Mouse (Mus musculus): ENCODE measurements around the gene Vmn1r5. TPM values are rescaled to one million over a fixed set of nuclear protein-coding genes. Genes with fewer than 3 reads are reported as not detected.
A peak's percentile ranks its signal among the peaks of the same experiment; 100 is the strongest.
"Not testable (repeated sequence)": the region's sequence is repeated elsewhere in the genome, so short reads cannot be mapped to it uniquely, and the experiment has no call there.

Vmn1r5 gene
- not detected in 2 replicates for polyA plus RNA-seq (2015; fragmentation: Nextera tagmentation; extraction: Ambion mirVana)

GRCm38 (mm10) chr6:56969973-56970372 lies at the start of gene Vmn1r5:
Vmn1r5 (plus strand) TSS chr6:56970273.
- Histone ChIP-seq H3K9me3 (ENCODE audit: control insufficient read depth, low read length) (no peaks in the 10 kb centered on the region), H3K27me3 (ENCODE audit: control insufficient read depth, insufficient read depth, low read depth, low read length) (no peaks in the 10 kb centered on the region), H3K4me1 (replicated peaks; ENCODE audit: control insufficient read depth, insufficient read depth, low read length) (no peaks in the 10 kb centered on the region), H3K9ac (ENCODE audit: low read length) (no peak within 1 kb of the TSS), H3K4me3 (ENCODE audit: low read length) (no peak within 1 kb of the TSS), H3K4me2 (ENCODE audit: low read depth, low read length) (no peak within 1 kb of the TSS), H3K36me3 (ENCODE audit: control insufficient read depth, insufficient read depth, low read length) (no peaks in the 10 kb centered on the region), H3K27ac (ENCODE audit: low read length) (no peak within 1 kb of the TSS)
- no peak for ATAC-seq (ENCODE audit: low read depth)

DNA sequence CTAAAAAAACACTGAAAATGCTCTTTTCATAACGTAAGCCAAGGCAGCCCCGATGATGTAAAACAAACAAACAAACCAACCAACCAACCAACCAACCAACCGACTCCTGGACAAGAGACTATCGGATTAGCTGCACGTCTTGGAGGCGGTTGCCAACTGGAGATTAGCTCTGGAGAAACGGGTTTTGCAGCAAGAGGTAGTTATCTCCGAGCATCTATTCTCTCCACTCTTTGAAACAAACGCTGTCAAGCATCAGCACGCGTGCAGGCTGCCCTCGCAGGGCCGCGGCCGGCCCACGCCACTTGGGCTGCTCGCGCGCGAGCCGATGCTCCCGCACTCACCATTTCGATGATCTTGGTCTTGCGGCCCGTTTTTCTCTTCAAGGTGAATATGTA lies 46.7 kb upstream of the Vmn1r5 start:
- Histone ChIP-seq H3K4me1 (replicated peaks; ENCODE audit: control insufficient read depth, insufficient read depth, low read length) (peaks cover 5% of the 10 kb centered on the region; the same call in 1 of the 2 replicates), H3K27ac (ENCODE audit: low read length) (peak overlapping the region; percentile 70), H3K9ac (ENCODE audit: low read length) (peak overlapping the region; percentile 83), H3K4me2 (ENCODE audit: low read depth, low read length) (peak overlapping the region; percentile 68), H3K36me3 (ENCODE audit: control insufficient read depth, insufficient read depth, low read length) (no peaks in the 10 kb centered on the region), H3K4me3 (ENCODE audit: low read length) (peak overlapping the region; percentile 87), H3K27me3 (ENCODE audit: control insufficient read depth, insufficient read depth, low read depth, low read length) (no peaks in the 10 kb centered on the region), H3K9me3 (ENCODE audit: control insufficient read depth, low read length) (no peaks in the 10 kb centered on the region)
- no peak for ATAC-seq (ENCODE audit: low read depth)
- under 1% methylated on average over 25 of the region's 25 CpGs for WGBS

DNA sequence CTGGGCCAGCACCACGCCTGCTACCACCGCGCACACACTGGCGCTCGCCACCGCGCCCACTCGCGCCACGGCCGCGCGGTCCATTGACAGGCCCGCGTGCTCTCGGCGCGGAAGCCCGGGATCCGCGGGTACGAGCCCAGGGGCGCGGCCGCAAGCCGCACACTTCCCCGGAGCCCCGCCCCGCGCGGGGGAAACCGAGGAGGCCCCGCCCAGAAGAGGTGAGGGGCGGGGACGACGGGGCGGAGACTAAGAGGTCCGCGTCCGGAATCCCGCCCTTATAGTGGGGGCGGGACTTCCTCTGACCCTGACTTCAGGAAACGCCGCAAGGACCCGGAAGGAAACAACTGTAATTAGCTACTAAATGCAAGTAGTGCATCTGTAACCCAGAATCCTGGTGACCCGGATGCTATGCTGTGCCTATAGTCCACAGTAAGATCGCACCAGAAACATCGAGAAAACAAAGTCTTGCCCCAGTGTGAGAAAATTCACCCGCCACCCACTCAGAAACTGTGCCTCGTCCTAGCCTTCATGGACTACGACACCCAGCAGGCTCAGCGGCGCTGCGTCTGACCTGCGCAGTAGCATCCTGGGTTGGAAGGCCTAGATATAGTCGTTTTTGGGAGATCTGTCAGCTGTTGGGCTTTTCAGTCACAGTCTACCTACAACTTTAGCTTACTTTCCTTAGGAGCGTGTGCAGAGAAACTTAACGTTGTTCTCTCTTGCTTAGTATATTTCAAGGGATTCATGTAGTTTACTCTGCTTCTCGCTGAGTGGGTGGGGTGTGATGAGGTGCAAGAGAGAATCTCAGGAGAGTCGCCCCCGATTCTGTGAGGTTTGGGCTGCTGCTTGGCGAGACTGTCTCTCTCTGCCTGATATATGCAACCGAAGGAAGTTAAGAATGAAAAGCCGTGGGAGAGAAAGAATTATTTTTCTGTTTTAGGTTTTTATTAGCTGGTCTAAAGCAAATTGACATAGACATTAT lies 46.1 kb upstream of the Vmn1r5 start, which contains the start of the genes Nt5c3 and Vmn1r4:
Nt5c3 (minus strand) TSS at position 207 of the 982 bp plus-strand sequence.
Vmn1r4 (plus strand) TSS at position 290 of the 982 bp plus-strand sequence.
- H3K36me3 ChIP-seq (ENCODE audit: control insufficient read depth, insufficient read depth, low read length): no peaks in the 10 kb centered on the region
- H3K27me3 ChIP-seq (ENCODE audit: control insufficient read depth, insufficient read depth, low read depth, low read length): no peaks in the 10 kb centered on the region
- peak within 1 kb of the TSS; percentile 87 for H3K4me3 ChIP-seq (ENCODE audit: low read length)
- peak within 1 kb of the TSS; percentile 68 for H3K4me2 ChIP-seq (ENCODE audit: low read depth, low read length)
- ATAC-seq (ENCODE audit: low read depth): peak; percentile 98
- peak within 1 kb of the TSS; percentile 83 for H3K9ac ChIP-seq (ENCODE audit: low read length)
- peaks cover 5% of the 10 kb centered on the region; the same call in 1 of the 2 replicates for H3K4me1 ChIP-seq (replicated peaks; ENCODE audit: control insufficient read depth, insufficient read depth, low read length)
- H3K9me3 ChIP-seq (ENCODE audit: control insufficient read depth, low read length): no peaks in the 10 kb centered on the region
- WGBS: 2% methylated on average over 64 of the region's 64 CpGs
- H3K27ac ChIP-seq (ENCODE audit: low read length): peak within 1 kb of the TSS; percentile 92

DNA sequence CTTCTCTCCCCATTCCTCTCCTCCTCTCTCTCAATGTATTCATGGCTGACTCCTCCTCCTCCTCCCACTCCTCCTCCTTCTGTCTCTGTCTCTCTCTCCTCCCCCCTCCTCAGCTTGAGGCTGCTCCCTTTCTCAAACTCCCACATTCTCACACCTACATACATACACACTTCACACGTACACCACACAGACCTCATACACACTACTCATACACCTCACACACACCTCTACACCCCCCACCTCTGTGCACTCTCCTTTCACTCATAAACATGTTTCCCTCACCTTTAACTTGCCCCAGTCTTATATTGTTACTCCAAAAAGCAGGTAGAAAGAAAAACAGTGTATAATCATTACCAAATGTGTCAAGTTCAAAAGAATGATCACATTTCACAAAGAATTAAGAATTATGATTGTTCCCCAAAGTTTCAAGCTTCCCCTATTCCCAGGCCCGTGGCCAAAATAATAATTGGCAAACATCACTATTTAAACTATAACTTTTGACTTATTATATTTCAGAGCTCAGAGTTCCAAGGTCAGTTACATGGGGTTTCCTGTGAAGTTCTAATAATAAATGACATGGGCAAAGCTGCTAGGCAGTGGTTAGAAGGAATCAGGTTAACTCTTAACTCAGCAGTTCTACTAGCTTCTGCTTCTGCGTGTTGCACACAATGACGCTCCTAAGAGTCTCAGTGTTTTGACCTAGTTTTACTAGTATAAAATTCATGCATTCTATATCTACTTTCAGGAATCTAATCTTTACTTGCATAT lies 38.2 kb upstream of the Vmn1r5 start:
- ATAC-seq (ENCODE audit: low read depth): no peak
- Histone ChIP-seq H3K9me3 (ENCODE audit: control insufficient read depth, low read length) (no peaks in the 10 kb centered on the region), H3K9ac (ENCODE audit: low read length) (no peak overlapping the region), H3K4me2 (ENCODE audit: low read depth, low read length) (no peak overlapping the region), H3K27ac (ENCODE audit: low read length) (no peak overlapping the region), H3K27me3 (ENCODE audit: control insufficient read depth, insufficient read depth, low read depth, low read length) (no peaks in the 10 kb centered on the region), H3K4me3 (ENCODE audit: low read length) (no peak overlapping the region), H3K4me1 (replicated peaks; ENCODE audit: control insufficient read depth, insufficient read depth, low read length) (no peaks in the 10 kb centered on the region), H3K36me3 (ENCODE audit: control insufficient read depth, insufficient read depth, low read length) (no peaks in the 10 kb centered on the region)
- WGBS: 58% methylated on average over 4 of the region's 4 CpGs

DNA sequence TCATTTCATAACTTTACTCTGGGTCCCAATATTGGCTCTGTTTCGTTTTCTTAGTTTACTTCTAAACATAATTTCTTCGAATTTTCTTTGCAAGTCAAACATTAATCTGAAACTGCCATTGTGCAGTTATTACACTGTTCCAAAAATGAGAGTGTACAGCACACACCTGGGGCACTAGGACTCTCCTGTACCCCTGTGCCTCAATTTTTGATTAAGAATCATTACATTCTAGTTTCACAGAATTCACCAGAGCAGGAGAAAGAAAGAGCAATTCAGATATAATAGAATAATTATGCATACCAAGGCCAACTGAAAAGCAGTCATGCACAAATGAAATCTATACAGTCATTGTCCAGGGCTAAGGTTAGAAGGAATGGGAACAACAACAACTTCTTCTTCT lies 37.6 kb upstream of the Vmn1r5 start:
- 52% methylated on average over 2 of the region's 2 CpGs for WGBS

GRCm38 (mm10) chr6:56934366-56934765 lies 35.7 kb upstream of the Vmn1r5 start:
- ATAC-seq (ENCODE audit: low read depth): no peak
- H3K9ac ChIP-seq (ENCODE audit: low read length): no peak overlapping the region
- no peaks in the 10 kb centered on the region for H3K9me3 ChIP-seq (ENCODE audit: control insufficient read depth, low read length)

More for the DNA sequence above, 37.6 kb upstream of the Vmn1r5 start:
- Histone ChIP-seq H3K27ac (ENCODE audit: low read length) (no peak overlapping the region), H3K4me3 (ENCODE audit: low read length) (no peak overlapping the region), H3K36me3 (ENCODE audit: control insufficient read depth, insufficient read depth, low read length) (no peaks in the 10 kb centered on the region), H3K9ac (ENCODE audit: low read length) (no peak overlapping the region), H3K4me2 (ENCODE audit: low read depth, low read length) (no peak overlapping the region), H3K4me1 (replicated peaks; ENCODE audit: control insufficient read depth, insufficient read depth, low read length) (no peaks in the 10 kb centered on the region), H3K9me3 (ENCODE audit: control insufficient read depth, low read length) (no peaks in the 10 kb centered on the region), H3K27me3 (ENCODE audit: control insufficient read depth, insufficient read depth, low read depth, low read length) (no peaks in the 10 kb centered on the region)
- ATAC-seq (ENCODE audit: low read depth): no peak

GRCm38 (mm10) chr6:56956436-56956835 lies 13.6 kb upstream of the Vmn1r5 start:
- Histone ChIP-seq H3K9me3 (ENCODE audit: control insufficient read depth, low read length) (no peaks in the 10 kb centered on the region), H3K36me3 (ENCODE audit: control insufficient read depth, insufficient read depth, low read length) (no peaks in the 10 kb centered on the region), H3K9ac (ENCODE audit: low read length) (no peak overlapping the region), H3K4me3 (ENCODE audit: low read length) (no peak overlapping the region), H3K4me2 (ENCODE audit: low read depth, low read length) (no peak overlapping the region), H3K27me3 (ENCODE audit: control insufficient read depth, insufficient read depth, low read depth, low read length) (no peaks in the 10 kb centered on the region), H3K4me1 (replicated peaks; ENCODE audit: control insufficient read depth, insufficient read depth, low read length) (no peaks in the 10 kb centered on the region), H3K27ac (ENCODE audit: low read length) (no peak overlapping the region)
- 61% methylated on average over 5 of the region's 5 CpGs for WGBS
- no peak for ATAC-seq (ENCODE audit: low read depth)

More at GRCm38 (mm10) chr6:56934366-56934765, 35.7 kb upstream of the Vmn1r5 start:
- Histone ChIP-seq H3K4me2 (ENCODE audit: low read depth, low read length) (no peak overlapping the region), H3K4me1 (replicated peaks; ENCODE audit: control insufficient read depth, insufficient read depth, low read length) (no peaks in the 10 kb centered on the region), H3K4me3 (ENCODE audit: low read length) (no peak overlapping the region), H3K27ac (ENCODE audit: low read length) (no peak overlapping the region), H3K36me3 (ENCODE audit: control insufficient read depth, insufficient read depth, low read length) (no peaks in the 10 kb centered on the region), H3K27me3 (ENCODE audit: control insufficient read depth, insufficient read depth, low read depth, low read length) (no peaks in the 10 kb centered on the region)
- 77% methylated on average over 4 of the region's 4 CpGs for WGBS

GRCm38 (mm10) chr6:56996943-56997342 lies 26.9 kb downstream of the Vmn1r5 start, which contains the start of gene Vmn1r6:
Vmn1r6 (plus strand) TSS chr6:56997243.
- Histone ChIP-seq H3K36me3 (ENCODE audit: control insufficient read depth, insufficient read depth, low read length) (no peaks in the 10 kb centered on the region), H3K4me1 (replicated peaks; ENCODE audit: control insufficient read depth, insufficient read depth, low read length) (no peaks in the 10 kb centered on the region), H3K4me2 (ENCODE audit: low read depth, low read length) (no peak within 1 kb of the TSS), H3K4me3 (ENCODE audit: low read length) (no peak within 1 kb of the TSS), H3K27ac (ENCODE audit: low read length) (no peak within 1 kb of the TSS), H3K27me3 (ENCODE audit: control insufficient read depth, insufficient read depth, low read depth, low read length) (no peaks in the 10 kb centered on the region), H3K9ac (ENCODE audit: low read length) (no peak within 1 kb of the TSS), H3K9me3 (ENCODE audit: control insufficient read depth, low read length) (no peaks in the 10 kb centered on the region)
- WGBS: 75% methylated on average over 2 of the region's 2 CpGs
- ATAC-seq (ENCODE audit: low read depth): no peak

- not testable (repeated sequence) for H3K4me1 ChIP-seq (replicated peaks; ENCODE audit: control insufficient read depth, insufficient read depth, low read length); H3K9ac ChIP-seq (ENCODE audit: low read length); H3K27ac ChIP-seq (ENCODE audit: low read length); H3K36me3 ChIP-seq (ENCODE audit: control insufficient read depth, insufficient read depth, low read length); H3K4me2 ChIP-seq (ENCODE audit: low read depth, low read length); H3K9me3 ChIP-seq (ENCODE audit: control insufficient read depth, low read length); H3K4me3 ChIP-seq (ENCODE audit: low read length); ATAC-seq (ENCODE audit: low read depth); H3K27me3 ChIP-seq (ENCODE audit: control insufficient read depth, insufficient read depth, low read depth, low read length)
- 86% methylated on average over 2 of the region's 2 CpGs for WGBS
Measured at GRCm38 (mm10) chr6:57025224-57025623, 55.2 kb downstream of the Vmn1r5 start, which contains the start of gene Vmn1r7. Vmn1r7 (minus strand) TSS chr6:57025324.

Data from lung, embryonic 16.5 days (tissue).